Mouse (Mus musculus) layer of hippocampus, adult 18-20 months (tissue): ENCODE measurements around the gene Dido1. TPM values are rescaled to one million over a fixed set of nuclear protein-coding genes. Genes with fewer than 3 reads are reported as not detected.

ENCODE experiments used
- total RNA-seq, 2 experiments: library from RNA; stranded (reverse); gene quantifications; 2 replicates each; pipeline ENCODE4 v1.2.3; 2021

Dido1 gene
- total RNA-seq, 2 experiments from 2014 or later, result 53.2 to 54.6 TPM

Other genes starting within 250 kb of the Dido1 start
- 1 to 10 TPM; 2.7 to 3.5 TPM for gene Ntsr1, start 210.0 kb downstream of the Dido1 start, total RNA-seq
- 10 to 100 TPM; 19.5 to 20.1 TPM for gene Mrgbp, start 128.7 kb downstream of the Dido1 start, total RNA-seq
- 10 to 100 TPM; 35.5 to 37.1 TPM for gene Ogfr, start 120.8 kb downstream of the Dido1 start, total RNA-seq
- gene Col9a3, start 112.2 kb downstream of the Dido1 start, total RNA-seq, result 1 to 10 TPM; 5.8 to 6.7 TPM
- gene Tcfl5, start 67.3 kb downstream of the Dido1 start, total RNA-seq, result under 1 TPM; 0.18 to 0.25 TPM
- gene Gid8, start 118 bp upstream of the Dido1 start, total RNA-seq, result 10 to 100 TPM; 58.6 to 61.5 TPM
- under 1 TPM; 0.27 to 0.48 TPM for gene Slc17a9, start 15.3 kb upstream of the Dido1 start, total RNA-seq
- gene Bhlhe23, start 66.9 kb upstream of the Dido1 start, total RNA-seq, result not detected
- 10 to 100 TPM; 50.9 to 55.6 TPM for gene Ythdf1, start 210.9 kb upstream of the Dido1 start, total RNA-seq
- under 1 TPM; 0.27 to 0.28 TPM for gene Birc7, start 219.0 kb upstream of the Dido1 start, total RNA-seq
- gene Nkain4, start 244.7 kb upstream of the Dido1 start, total RNA-seq, result 10 to 100 TPM; 52.7 to 54.2 TPM